Mouse (Mus musculus) stomach, embryonic 16.5 days (tissue): ENCODE results near the gene Foxo1. TPM values are rescaled to one million over a fixed set of nuclear protein-coding genes. Genes with fewer than 3 reads are reported as not detected.

Source experiments
- polyA plus RNA-seq: library from polyadenylated mRNA; unstranded; fragments of >200 nt; fragmentation: Nextera tagmentation; extraction: Ambion mirVana; gene quantifications from 2 replicates; pipeline ENCODE4 v1.2.1, GENCODE M21; 2015

Foxo1 gene
- polyA plus RNA-seq, 1 experiment from 2014 or later = 5.1 TPM

Other genes with a start within 250 kb of the Foxo1 start
- gene Maml3, start 163.3 kb upstream of the Foxo1 start, polyA plus RNA-seq = 4.7 and 5.0 TPM in 2 replicates